ENCODE assay signal across 16 mouse cellular contexts in genomic region chr19:21043958-21044357, GRCm38 (mm10).
"Had no signal": no experiment of that assay in that cellular context is flagged by ENCODE, and none has a peak within 500 bp of the region (broad histone marks: within the 10 kb centered on the region; RNA-seq: fewer than 3 reads in every experiment).

No protein-coding gene starts in this region.

- H3K9ac ChIP-seq: neural tube, embryonic 12.5 days; neural tube, embryonic 13.5 days; neural tube, embryonic 15.5 days; stomach, embryonic 15.5 days had no signal

- H3K4me1 ChIP-seq: neural tube, embryonic 12.5 days; neural tube, embryonic 13.5 days; neural tube, embryonic 15.5 days; stomach, embryonic 15.5 days had no signal

- DNase-seq: retina, postnatal 1 day; right cerebral cortex, adult 18-20 months; right cerebral cortex, postnatal 14 days; right cerebral cortex, postnatal 25 days; right cerebral cortex, postnatal 4 days; spleen, adult 18-20 months; thymus, adult 18-20 months; thymus, adult 2 months; thymus, postnatal 14 days; thymus, postnatal 25 days; thymus, postnatal 36 days; thymus, postnatal 4 days had no signal

- H3K27ac ChIP-seq: neural tube, embryonic 12.5 days; neural tube, embryonic 13.5 days; neural tube, embryonic 15.5 days; stomach, embryonic 15.5 days had no signal

- H3K9me3 ChIP-seq: neural tube, embryonic 12.5 days; neural tube, embryonic 15.5 days; stomach, embryonic 15.5 days had no signal

- H3K4me2 ChIP-seq: neural tube, embryonic 12.5 days; neural tube, embryonic 13.5 days; neural tube, embryonic 15.5 days; stomach, embryonic 15.5 days had no signal

- H3K4me3 ChIP-seq: neural tube, embryonic 12.5 days; neural tube, embryonic 13.5 days; neural tube, embryonic 15.5 days; stomach, embryonic 15.5 days had no signal

- H3K36me3 ChIP-seq: neural tube, embryonic 12.5 days; neural tube, embryonic 13.5 days; neural tube, embryonic 15.5 days; stomach, embryonic 15.5 days had no signal

- H3K27me3 ChIP-seq: neural tube, embryonic 12.5 days; neural tube, embryonic 13.5 days; neural tube, embryonic 15.5 days; stomach, embryonic 15.5 days had no signal
